Mouse (Mus musculus) kidney, embryonic 16.5 days (tissue): Measurements from ENCODE around the gene Zfp91. TPM values are rescaled to one million over a fixed set of nuclear protein-coding genes. Genes with fewer than 3 reads are reported as not detected.
A peak's percentile ranks its signal among the peaks of the same experiment; 100 is the strongest.

ENCODE experiments used
- ATAC-seq: fragments of 200-750 bp; cut with Nextera tagmentation; 2 replicates; pipeline ENCODE4 v1.8.0; 2017; ENCODE audit warnings: moderate TSS enrichment; ENCODE audit not compliant: low FRiP score, low TSS enrichment
- H3K27ac ChIP-seq: fragments of 300-500 bp; sonication (generic); 2 replicates; pipeline ENCODE4 v1.5.1; 2014; ENCODE audit warnings: low read length
- H3K27me3 ChIP-seq: fragments of 300-500 bp; sonication (generic); 2 replicates; pipeline ENCODE4 v1.6.1; 2014; ENCODE audit warnings: low read length, control low read depth, mixed read lengths; ENCODE audit not compliant: insufficient read depth
- H3K36me3 ChIP-seq: fragments of 300-500 bp; sonication (generic); 2 replicates; pipeline ENCODE4 v1.6.1; 2014; ENCODE audit warnings: low read length, control low read depth, mixed read lengths; ENCODE audit not compliant: insufficient read depth
- H3K4me1 ChIP-seq: fragments of 300-500 bp; sonication (generic); 2 replicates; pipeline ENCODE4 v1.6.1; 2014; ENCODE audit warnings: low read length, control low read depth, mixed read lengths; ENCODE audit not compliant: insufficient read depth
- H3K4me2 ChIP-seq: fragments of 300-500 bp; sonication (generic); replicated peaks from 2 replicates; pipeline ENCODE4 v1.6.1; 2014; ENCODE audit warnings: low read depth, low read length
- H3K4me3 ChIP-seq: fragments of 300-500 bp; sonication (generic); 2 replicates; pipeline ENCODE4 v1.5.1; 2014; ENCODE audit warnings: mild to moderate bottlenecking, low read length
- H3K9ac ChIP-seq: fragments of 300-500 bp; sonication (generic); replicated peaks from 2 replicates; pipeline ENCODE4 v1.6.1; 2014; ENCODE audit warnings: low read length
- H3K9me3 ChIP-seq: fragments of 300-500 bp; sonication (generic); 2 replicates; pipeline ENCODE4 v1.6.1; 2016; ENCODE audit warnings: low read length, control low read depth
- WGBS: fragments of 180-500 bp; shearing (Covaris S2); extraction: QIAGEN DNeasy Blood & Tissue Kit; methylation state at CpG from one replicate; pipeline ENCODE4 v1.1.7; 2014; 5-methylcytosine and 5-hydroxymethylcytosine counted together
- polyA plus RNA-seq: library from polyadenylated mRNA; unstranded; fragments of >200 nt; fragmentation: Nextera tagmentation; extraction: Ambion mirVana; gene quantifications from 2 replicates; pipeline ENCODE4 v1.2.1, GENCODE M21; 2015

The Zfp91 gene
- polyA plus RNA-seq, 1 experiment from 2014 or later, result 11.4 TPM

GRCm38 (mm10) chr19:12812644-12813364 lies 16.9 kb upstream of the Zfp91 start:
- 65% methylated on average over 1 of the region's 1 CpGs for WGBS

GRCm38 (mm10) chr19:12806214-12806613 lies 10.3 kb upstream of the Zfp91 start:
- Histone ChIP-seq H3K27ac (no peak overlapping the region), H3K4me1 (no peaks in the 10 kb centered on the region), H3K9ac (no peak overlapping the region), H3K36me3 (no peaks in the 10 kb centered on the region), H3K9me3 (no peaks in the 10 kb centered on the region), H3K27me3 (no peaks in the 10 kb centered on the region), H3K4me2 (no peak overlapping the region), H3K4me3 (no peak overlapping the region)
- 71% methylated on average over 2 of the region's 2 CpGs for WGBS
- no peak for ATAC-seq

More at GRCm38 (mm10) chr19:12812644-12813364, 16.9 kb upstream of the Zfp91 start:
- ATAC-seq, result no peak
- H3K27me3 ChIP-seq, result no peaks in the 10 kb centered on the region
- no peak overlapping the region for H3K4me2 ChIP-seq
- no peaks in the 10 kb centered on the region for H3K4me1 ChIP-seq
- H3K27ac ChIP-seq, result no peak overlapping the region
- no peaks in the 10 kb centered on the region for H3K9me3 ChIP-seq
- no peak overlapping the region for H3K9ac ChIP-seq
- no peak overlapping the region for H3K4me3 ChIP-seq
- no peaks in the 10 kb centered on the region for H3K36me3 ChIP-seq

GRCm38 (mm10) chr19:12805730-12806129 lies 9.8 kb upstream of the Zfp91 start:
- Histone ChIP-seq H3K9me3 (no peaks in the 10 kb centered on the region), H3K4me2 (no peak overlapping the region), H3K4me1 (no peaks in the 10 kb centered on the region), H3K27me3 (no peaks in the 10 kb centered on the region), H3K9ac (no peak overlapping the region), H3K27ac (no peak overlapping the region), H3K36me3 (no peaks in the 10 kb centered on the region), H3K4me3 (no peak overlapping the region)
- 87% methylated on average over 3 of the region's 3 CpGs for WGBS
- no peak for ATAC-seq

- no peak overlapping the region for H3K4me2 ChIP-seq
- H3K9ac ChIP-seq, result no peak overlapping the region
- H3K4me1 ChIP-seq, result no peaks in the 10 kb centered on the region
- WGBS, result 77% methylated on average over 1 of the region's 1 CpGs
- H3K36me3 ChIP-seq, result no peaks in the 10 kb centered on the region
- H3K4me3 ChIP-seq, result no peak overlapping the region
- no peaks in the 10 kb centered on the region for H3K27me3 ChIP-seq
- H3K27ac ChIP-seq, result no peak overlapping the region
- ATAC-seq, result no peak
- H3K9me3 ChIP-seq, result no peaks in the 10 kb centered on the region
These were observed 8.3 kb upstream of the Zfp91 start for GRCm38 (mm10) chr19:12804237-12804636.

GRCm38 (mm10) chr19:12802830-12803229 lies 6.9 kb upstream of the Zfp91 start:
- Histone ChIP-seq H3K9ac (no peak overlapping the region), H3K36me3 (no peaks in the 10 kb centered on the region), H3K9me3 (no peaks in the 10 kb centered on the region), H3K4me3 (no peak overlapping the region), H3K27me3 (no peaks in the 10 kb centered on the region), H3K4me2 (no peak overlapping the region), H3K4me1 (no peaks in the 10 kb centered on the region), H3K27ac (no peak overlapping the region)
- WGBS, result 72% methylated on average over 3 of the region's 3 CpGs
- ATAC-seq, result no peak

GRCm38 (mm10) chr19:12801046-12801445 lies 5.1 kb upstream of the Zfp91 start:
- no peak for ATAC-seq
- no peak overlapping the region for H3K4me2 ChIP-seq
- WGBS, result 67% methylated on average over 3 of the region's 3 CpGs

GRCm38 (mm10) chr19:12800621-12801020 lies 4.7 kb upstream of the Zfp91 start:
- Histone ChIP-seq H3K4me3 (no peak overlapping the region), H3K27me3 (no peaks in the 10 kb centered on the region), H3K36me3 (no peaks in the 10 kb centered on the region), H3K27ac (no peak overlapping the region), H3K4me1 (no peaks in the 10 kb centered on the region), H3K9ac (no peak overlapping the region), H3K4me2 (no peak overlapping the region), H3K9me3 (no peaks in the 10 kb centered on the region)
- no peak for ATAC-seq
- 68% methylated on average over 2 of the region's 2 CpGs for WGBS

More at GRCm38 (mm10) chr19:12801046-12801445, 5.1 kb upstream of the Zfp91 start:
- no peaks in the 10 kb centered on the region for H3K9me3 ChIP-seq
- H3K9ac ChIP-seq, result no peak overlapping the region
- no peak overlapping the region for H3K4me3 ChIP-seq
- H3K27ac ChIP-seq, result no peak overlapping the region
- no peaks in the 10 kb centered on the region for H3K36me3 ChIP-seq
- H3K4me1 ChIP-seq, result no peaks in the 10 kb centered on the region
- no peaks in the 10 kb centered on the region for H3K27me3 ChIP-seq

GRCm38 (mm10) chr19:12799081-12799480 lies 3.2 kb upstream of the Zfp91 start:
- no peaks in the 10 kb centered on the region for H3K36me3 ChIP-seq
- H3K9ac ChIP-seq, result no peak overlapping the region
- no peak for ATAC-seq
- no peaks in the 10 kb centered on the region for H3K4me1 ChIP-seq
- no peak overlapping the region for H3K4me2 ChIP-seq
- no peaks in the 10 kb centered on the region for H3K27me3 ChIP-seq
- no peak overlapping the region for H3K27ac ChIP-seq
- 80% methylated on average over 3 of the region's 3 CpGs for WGBS
- no peaks in the 10 kb centered on the region for H3K9me3 ChIP-seq
- H3K4me3 ChIP-seq, result no peak overlapping the region

- Histone ChIP-seq H3K36me3 (no peaks in the 10 kb centered on the region), H3K27ac (no peak overlapping the region), H3K9ac (no peak overlapping the region), H3K9me3 (no peaks in the 10 kb centered on the region), H3K4me1 (no peaks in the 10 kb centered on the region), H3K4me2 (no peak overlapping the region), H3K4me3 (no peak overlapping the region), H3K27me3 (no peaks in the 10 kb centered on the region)
- ATAC-seq, result no peak
- 74% methylated on average over 4 of the region's 4 CpGs for WGBS
These were observed 2.5 kb upstream of the Zfp91 start for GRCm38 (mm10) chr19:12798404-12798803.

- Histone ChIP-seq H3K27ac (peak overlapping the region; percentile 99), H3K4me2 (peak overlapping the region; percentile 85), H3K9me3 (no peaks in the 10 kb centered on the region), H3K4me3 (peak overlapping the region; percentile 96), H3K36me3 (no peaks in the 10 kb centered on the region), H3K27me3 (no peaks in the 10 kb centered on the region), H3K4me1 (peaks cover 4% of the 10 kb centered on the region), H3K9ac (peak overlapping the region; percentile 86)
- WGBS, result 2% methylated on average over 7 of the region's 7 CpGs
- no peak for ATAC-seq
These were observed 1.1 kb upstream of the Zfp91 start for GRCm38 (mm10) chr19:12797071-12797470.
